Mouse (Mus musculus): ENCODE results near the gene Lipc.

GRCm38 (mm10) chr9:70806069-70806468 lies 146.0 kb downstream of the Lipc start:
- TF ChIP-seq GATA1 (IDR thresholded peaks at IDR 0.05; ENCODE audit: borderline replicate concordance, low read length), result no peak
- no peak for TF ChIP-seq FLI1 (IDR thresholded peaks at IDR 0.05; ENCODE audit: low read length)

Measured in megakaryocyte, embryonic 14.5 days (primary cell).